Mouse (Mus musculus) E14TG2a.4 (cell line): ENCODE results near the gene Plscr3.

Experiments
- CTCF ChIP-seq: conservative IDR thresholded peaks from 2 replicates; pipeline ENCODE4 v1.5.1; 2014; ENCODE audit warnings: low read length
- NANOG ChIP-seq: IDR thresholded peaks from 2 replicates; pipeline ENCODE4 v1.6.1; 2014; ENCODE audit warnings: borderline replicate concordance, low read length, mixed read lengths

- TF ChIP-seq CTCF (no peak), NANOG (no peak)
These were observed 48.5 kb downstream of the Plscr3 start for GRCm38 (mm10) chr11:69894671-69895070.
